ENCODE assay signal across 13 mouse cellular contexts in the genomic region with DNA sequence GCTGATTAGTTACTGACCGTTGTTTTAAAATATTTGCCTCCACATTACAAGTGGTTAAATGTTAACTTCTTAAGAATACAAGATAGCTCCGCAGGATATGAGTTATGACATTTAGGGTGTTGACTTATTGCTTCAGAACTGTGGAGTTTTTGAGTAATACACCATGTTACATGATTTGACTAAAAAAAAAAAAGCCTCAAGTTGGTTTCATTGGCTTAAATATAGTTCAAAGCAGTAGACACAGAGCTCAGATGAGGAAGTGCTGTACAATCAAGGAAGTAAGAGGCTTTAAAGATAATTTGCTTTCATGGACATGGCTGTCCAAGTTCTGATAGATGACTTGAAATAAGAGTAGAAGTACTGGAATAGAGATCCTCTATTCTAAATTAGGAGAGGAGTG. TPM values are rescaled to one million over a fixed set of nuclear protein-coding genes. Genes with fewer than 3 reads are reported as not detected.
DNase-seq lines count a peak whose midpoint lies in the region; ATAC-seq and TF ChIP-seq lines count a peak whose summit lies in the region.
"Had no signal": no experiment of that assay in that cellular context is flagged by ENCODE, and none has a peak within 500 bp of the region (broad histone marks: within the 10 kb centered on the region; RNA-seq: fewer than 3 reads in every experiment).

No protein-coding gene starts in this region.

- no peak for TF ChIP-seq CTCF in embryonic fibroblast, embryonic 13.5 days (IDR thresholded peaks at IDR 0.05; ENCODE audit: borderline replicate concordance, insufficient read depth, low read length)
- TF ChIP-seq CTCF in liver, postnatal 0 days (IDR thresholded peaks at IDR 0.05; ENCODE audit: low read depth): no peak

- no peak overlapping the region for H3K9ac ChIP-seq in heart, embryonic 13.5 days
- H3K9ac ChIP-seq in liver, postnatal 0 days (replicated peaks): peak overlapping the region; percentile 38; the same call in 1 of the 2 replicates
- H3K9ac ChIP-seq in hindbrain, embryonic 16.5 days (ENCODE audit: low read depth, low read length): no peak overlapping the region
- H3K9ac ChIP-seq: lung, embryonic 14.5 days had no signal

- no peak for ATAC-seq in heart, embryonic 13.5 days (ENCODE audit: extremely low read depth, insufficient number of reproducible peaks, low FRiP score, low TSS enrichment)
- ATAC-seq in liver, postnatal 0 days: no peak
- no peak for ATAC-seq in cerebellum, adult (ENCODE audit: insufficient number of reproducible peaks, low FRiP score, low TSS enrichment)
- ATAC-seq in hindbrain, embryonic 16.5 days: no peak
- ATAC-seq: forebrain, embryonic 14.5 days; midbrain, embryonic 16.5 days had no signal

- no peak for DNase-seq in heart, adult 18-20 months
- DNase-seq in CD4-positive helper T cell, adult 2 months (ENCODE audit: low read depth, low spot score): peak; percentile 44
- no peak for DNase-seq in liver, postnatal 0 days
- DNase-seq in adrenal gland, postnatal 25 days: no peak
- DNase-seq: cerebellum, adult 18-20 months; lung, embryonic 14.5 days had no signal

- H3K4me3 ChIP-seq in heart, embryonic 13.5 days: no peak overlapping the region
- no peak overlapping the region for H3K4me3 ChIP-seq in embryonic fibroblast, embryonic 13.5 days (ENCODE audit: insufficient read depth, low read length)
- H3K4me3 ChIP-seq in liver, postnatal 0 days (ENCODE audit: low read depth, low read length): peak overlapping the region; percentile 37
- no peak overlapping the region for H3K4me3 ChIP-seq in hindbrain, embryonic 16.5 days (ENCODE audit: low read length)
- H3K4me3 ChIP-seq: embryonic facial prominence, embryonic 10.5 days had no signal

- no peak overlapping the region for H3K4me2 ChIP-seq in heart, embryonic 13.5 days
- H3K4me2 ChIP-seq in liver, postnatal 0 days (ENCODE audit: low read depth, low read length): peak overlapping the region; percentile 32; the same call in 1 of the 2 replicates
- no peak overlapping the region for H3K4me2 ChIP-seq in hindbrain, embryonic 16.5 days (ENCODE audit: low read length)
- H3K4me2 ChIP-seq: lung, embryonic 14.5 days had no signal

- no peaks in the 10 kb centered on the region for H3K27me3 ChIP-seq in heart, embryonic 13.5 days (replicated peaks)
- no peaks in the 10 kb centered on the region for H3K27me3 ChIP-seq in liver, postnatal 0 days (ENCODE audit: insufficient read depth, low read length)
- no peaks in the 10 kb centered on the region for H3K27me3 ChIP-seq in hindbrain, embryonic 16.5 days (replicated peaks; ENCODE audit: control insufficient read depth, insufficient read depth, low read length)

- H3K36me3 ChIP-seq in heart, embryonic 13.5 days: peaks cover 10% of the 10 kb centered on the region
- H3K36me3 ChIP-seq in liver, postnatal 0 days (replicated peaks; ENCODE audit: insufficient read depth, low read length): no peaks in the 10 kb centered on the region; the same call in 1 of the 2 replicates
- H3K36me3 ChIP-seq in hindbrain, embryonic 16.5 days (ENCODE audit: control insufficient read depth, insufficient read depth, low read length): no peaks in the 10 kb centered on the region

- no peaks in the 10 kb centered on the region for H3K9me3 ChIP-seq in heart, embryonic 13.5 days
- H3K9me3 ChIP-seq in liver, postnatal 0 days (ENCODE audit: low read length): no peaks in the 10 kb centered on the region
- no peaks in the 10 kb centered on the region for H3K9me3 ChIP-seq in hindbrain, embryonic 16.5 days (ENCODE audit: control insufficient read depth, low read length)
- H3K9me3 ChIP-seq: embryonic facial prominence, embryonic 10.5 days had no signal

- 0 out of 2 replicates have a peak overlapping the region, but pooled peaks have one; percentile 28 for H3K27ac ChIP-seq in heart, embryonic 13.5 days (replicated peaks)
- peak overlapping the region; percentile 58 for H3K27ac ChIP-seq in embryonic fibroblast, embryonic 13.5 days (ENCODE audit: insufficient read depth, low read length)
- H3K27ac ChIP-seq in liver, postnatal 0 days (ENCODE audit: low read depth): peak overlapping the region; percentile 69
- no peak overlapping the region for H3K27ac ChIP-seq in hindbrain, embryonic 16.5 days (ENCODE audit: low read depth, low read length)
- H3K27ac ChIP-seq: embryonic facial prominence, embryonic 10.5 days had no signal

- no peak for TF ChIP-seq POLR2A in embryonic fibroblast, embryonic 13.5 days (IDR thresholded peaks at IDR 0.05; ENCODE audit: low read depth, low read length)

- H3K4me1 ChIP-seq in heart, embryonic 13.5 days: peaks cover 67% of the 10 kb centered on the region
- peaks cover 12% of the 10 kb centered on the region for H3K4me1 ChIP-seq in embryonic fibroblast, embryonic 13.5 days (ENCODE audit: control insufficient read depth, insufficient read depth, low read length)
- H3K4me1 ChIP-seq in liver, postnatal 0 days (ENCODE audit: insufficient read depth): peaks cover 18% of the 10 kb centered on the region
- H3K4me1 ChIP-seq in hindbrain, embryonic 16.5 days (ENCODE audit: control insufficient read depth, insufficient read depth, low read depth, low read length): no peaks in the 10 kb centered on the region
- H3K4me1 ChIP-seq: embryonic facial prominence, embryonic 10.5 days had no signal

- no peak for TF ChIP-seq EP300 in liver, postnatal 0 days (IDR thresholded peaks at IDR 0.05; ENCODE audit: low read depth)

- 48% methylated on average over 2 of the region's 2 CpGs for WGBS in heart, embryonic 13.5 days
- 10% methylated on average over 2 of the region's 2 CpGs for WGBS in liver, postnatal 0 days (ENCODE audit: insufficient replicate concordance)
- 95% methylated on average over 2 of the region's 2 CpGs for WGBS in hindbrain, embryonic 16.5 days

RNA-seq across cellular contexts. Expression of a gene that starts 28.4 kb away (rescaled TPM):
- 160 and 177 TPM in 2 replicates for polyA plus RNA-seq in heart, embryonic 13.5 days (2015; fragmentation: Nextera tagmentation; extraction: Ambion mirVana)
- total RNA-seq in heart, adult 18-20 months (2021): 100 to 1,000 TPM; 142 to 163 TPM
- 160 and 170 TPM in 2 replicates for polyA plus RNA-seq in embryonic fibroblast, embryonic 13.5 days (2011; ENCODE audit: insufficient read length, low read depth, missing spikeins)
- polyA plus RNA-seq in liver, postnatal 0 days (2015; fragmentation: Nextera tagmentation; extraction: Ambion mirVana): 60.6 and 64.4 TPM in 2 replicates
- 46.8 and 69.7 TPM in 2 replicates for total RNA-seq in adrenal gland, postnatal 25 days (2021)
- polyA plus RNA-seq in hindbrain, embryonic 16.5 days (2015; fragmentation: Nextera tagmentation; extraction: Ambion mirVana): 60.0 and 61.0 TPM in 2 replicates
